Mouse (Mus musculus): ENCODE measurements around the gene Mfrp. TPM values are rescaled to one million over a fixed set of nuclear protein-coding genes. Genes with fewer than 3 reads are reported as not detected.

Mfrp gene
- polyA plus RNA-seq, 1 experiment from 2014 or later: 0.26 TPM

DNA sequence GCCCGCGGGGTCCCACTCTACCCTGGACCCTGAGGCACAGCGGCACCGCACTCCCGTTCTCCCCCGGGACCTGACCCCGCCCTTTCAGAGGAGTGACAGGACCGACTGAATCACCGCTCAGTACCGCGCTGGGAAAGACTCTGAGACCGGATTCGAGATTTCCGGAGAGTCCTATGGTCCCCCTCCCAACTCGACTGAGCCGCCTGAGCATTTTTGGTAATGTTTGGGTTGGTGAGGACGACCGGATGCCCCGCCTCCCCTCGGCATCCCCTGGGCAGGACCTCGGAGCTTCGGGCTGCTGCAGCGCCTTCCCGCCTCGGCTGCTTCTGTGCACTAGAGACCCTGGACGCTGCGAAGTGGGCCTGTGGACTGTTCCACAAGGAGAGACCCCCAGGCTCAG lies 28.5 kb downstream of the Mfrp start:
- Histone ChIP-seq H3K4me1 (peaks cover 72% of the 10 kb centered on the region), H3K27me3 (ENCODE audit: poor library complexity, severe bottlenecking) (peaks cover 57% of the 10 kb centered on the region), H3K27ac (peak overlapping the region; percentile 85), H3K9me3 (no peaks in the 10 kb centered on the region), H3K36me3 (replicated peaks) (no peaks in the 10 kb centered on the region), H3K4me3 (peak overlapping the region; percentile 51)
- DNase-seq (ENCODE audit: extremely low spot score, low spot score): peak; percentile 72
- WGBS: under 1% methylated on average over 27 of the region's 27 CpGs

- H3K4me1 ChIP-seq: peaks cover 76% of the 10 kb centered on the region
- peaks cover 64% of the 10 kb centered on the region for H3K27me3 ChIP-seq (ENCODE audit: poor library complexity, severe bottlenecking)
- H3K36me3 ChIP-seq (replicated peaks): no peaks in the 10 kb centered on the region
- peak; percentile 69 for DNase-seq (ENCODE audit: extremely low spot score, low spot score)
- peak overlapping the region; percentile 51 for H3K4me3 ChIP-seq
- H3K27ac ChIP-seq: peak overlapping the region; percentile 85
- 7% methylated on average over 19 of the region's 19 CpGs for WGBS
- no peaks in the 10 kb centered on the region for H3K9me3 ChIP-seq
These were observed 29.2 kb downstream of the Mfrp start for GRCm38 (mm10) chr9:44130581-44131275.

DNA sequence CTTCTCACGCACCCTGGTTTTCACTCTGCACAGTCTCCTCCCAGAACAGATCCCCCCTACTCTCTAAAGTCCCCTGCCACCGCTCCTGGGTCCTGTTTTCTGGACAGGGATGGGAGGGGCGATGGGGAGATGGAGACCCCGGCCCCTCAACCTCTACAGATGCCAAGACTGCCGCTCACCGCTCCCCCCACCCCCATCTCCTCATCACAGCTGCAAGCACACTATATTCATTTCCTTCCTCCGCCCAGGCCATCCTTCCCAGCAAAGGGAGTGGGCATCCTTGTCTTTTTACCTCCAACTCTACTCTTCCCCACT lies 29.7 kb downstream of the Mfrp start:
- Histone ChIP-seq H3K4me3 (peak overlapping the region; percentile 51; the same call in 1 of the 2 replicates), H3K27ac (peak overlapping the region; percentile 85), H3K4me1 (peaks cover 76% of the 10 kb centered on the region), H3K9me3 (no peaks in the 10 kb centered on the region), H3K36me3 (replicated peaks) (no peaks in the 10 kb centered on the region), H3K27me3 (ENCODE audit: poor library complexity, severe bottlenecking) (peaks cover 69% of the 10 kb centered on the region)
- WGBS: 27% methylated on average over 7 of the region's 7 CpGs
- no peak for DNase-seq (ENCODE audit: extremely low spot score, low spot score)

- 66% methylated on average over 5 of the region's 5 CpGs for WGBS
- no peak overlapping the region for H3K27ac ChIP-seq
- H3K9me3 ChIP-seq: no peaks in the 10 kb centered on the region
- no peak overlapping the region for H3K4me3 ChIP-seq
- 0 out of 2 replicates have a peak, but pooled peaks cover under 1% of the 10 kb centered on the region for H3K36me3 ChIP-seq (replicated peaks)
- DNase-seq (ENCODE audit: extremely low spot score, low spot score): no peak
- H3K4me1 ChIP-seq: peaks cover 77% of the 10 kb centered on the region
- H3K27me3 ChIP-seq (ENCODE audit: poor library complexity, severe bottlenecking): peaks cover 79% of the 10 kb centered on the region
These were observed 30.7 kb downstream of the Mfrp start for GRCm38 (mm10) chr9:44132200-44132599.

GRCm38 (mm10) chr9:44133287-44133686 lies 31.8 kb downstream of the Mfrp start:
- peaks cover 75% of the 10 kb centered on the region for H3K4me1 ChIP-seq
- no peak for DNase-seq (ENCODE audit: extremely low spot score, low spot score)
- no peaks in the 10 kb centered on the region for H3K9me3 ChIP-seq
- H3K27me3 ChIP-seq (ENCODE audit: poor library complexity, severe bottlenecking): peaks cover 80% of the 10 kb centered on the region
- H3K27ac ChIP-seq: peak overlapping the region; percentile 74
- peak overlapping the region; percentile 63 for H3K4me3 ChIP-seq
- WGBS: 8% methylated on average over 2 of the region's 2 CpGs
- H3K36me3 ChIP-seq (replicated peaks): 0 out of 2 replicates have a peak, but pooled peaks cover 2% of the 10 kb centered on the region

- peaks cover 70% of the 10 kb centered on the region for H3K27me3 ChIP-seq (ENCODE audit: poor library complexity, severe bottlenecking)
- H3K4me3 ChIP-seq: peak within 1 kb of the TSS; percentile 63
- no peaks in the 10 kb centered on the region for H3K9me3 ChIP-seq
- DNase-seq (ENCODE audit: extremely low spot score, low spot score): peak; percentile 58
- peaks cover 5% of the 10 kb centered on the region for H3K36me3 ChIP-seq (replicated peaks)
- 2% methylated on average over 54 of the region's 55 CpGs for WGBS
- H3K27ac ChIP-seq: peak within 1 kb of the TSS; percentile 74
- H3K4me1 ChIP-seq: peaks cover 74% of the 10 kb centered on the region
These were observed 32.7 kb downstream of the Mfrp start, which contains the start of gene Mcam for GRCm38 (mm10) chr9:44134101-44134850. Mcam (plus strand) TSS chr9:44134469.

- DNase-seq (ENCODE audit: extremely low spot score, low spot score): peak; percentile 44
- 3% methylated on average over 49 of the region's 49 CpGs for WGBS
- peaks cover 69% of the 10 kb centered on the region for H3K27me3 ChIP-seq (ENCODE audit: poor library complexity, severe bottlenecking)
- H3K4me3 ChIP-seq: peak overlapping the region; percentile 63
- no peaks in the 10 kb centered on the region for H3K9me3 ChIP-seq
- peak overlapping the region; percentile 74 for H3K27ac ChIP-seq
- H3K4me1 ChIP-seq: peaks cover 68% of the 10 kb centered on the region
- peaks cover 13% of the 10 kb centered on the region for H3K36me3 ChIP-seq (replicated peaks)
These were observed 33.6 kb downstream of the Mfrp start for GRCm38 (mm10) chr9:44134851-44135730.

DNA sequence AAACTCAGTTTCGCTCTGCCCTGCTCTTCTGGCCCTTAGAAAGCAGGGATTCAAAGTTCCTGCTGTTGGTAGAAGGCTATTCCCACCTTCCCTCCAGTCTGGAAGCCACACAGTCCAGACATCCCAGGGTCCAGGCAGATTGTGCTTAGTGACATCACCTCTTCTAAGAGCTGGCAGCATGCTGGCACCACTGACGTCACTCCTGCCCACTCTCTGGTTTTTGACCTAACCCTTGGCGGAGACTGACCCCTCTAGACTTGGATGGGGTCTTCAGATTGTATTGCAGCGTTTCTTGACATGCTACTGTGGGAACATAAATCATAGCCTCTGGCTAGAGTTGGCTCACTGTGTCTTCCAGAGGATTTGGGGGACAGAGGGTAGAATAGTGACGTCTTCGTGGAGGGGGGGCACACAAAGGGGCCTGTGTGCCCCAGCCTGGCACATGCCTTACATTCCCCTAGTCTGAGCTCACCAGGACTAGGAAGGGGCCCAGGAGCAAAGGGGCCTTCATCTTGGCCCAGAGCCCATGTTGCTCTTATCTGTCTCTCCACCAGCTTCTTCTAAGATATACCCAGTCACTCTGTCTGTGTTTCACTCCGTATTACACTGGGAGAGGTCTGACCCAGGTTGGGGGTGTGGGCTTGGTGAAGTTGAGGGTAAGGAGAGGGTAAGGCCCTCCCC lies 34.3 kb downstream of the Mfrp start:
- Histone ChIP-seq H3K27ac (0 out of 2 replicates have a peak overlapping the region, but pooled peaks have one; percentile 74), H3K4me3 (peak overlapping the region; percentile 63), H3K4me1 (peaks cover 60% of the 10 kb centered on the region), H3K27me3 (ENCODE audit: poor library complexity, severe bottlenecking) (peaks cover 65% of the 10 kb centered on the region), H3K36me3 (replicated peaks) (peaks cover 21% of the 10 kb centered on the region), H3K9me3 (no peaks in the 10 kb centered on the region)
- WGBS: 68% methylated on average over 7 of the region's 7 CpGs
- DNase-seq (ENCODE audit: extremely low spot score, low spot score): no peak

DNA sequence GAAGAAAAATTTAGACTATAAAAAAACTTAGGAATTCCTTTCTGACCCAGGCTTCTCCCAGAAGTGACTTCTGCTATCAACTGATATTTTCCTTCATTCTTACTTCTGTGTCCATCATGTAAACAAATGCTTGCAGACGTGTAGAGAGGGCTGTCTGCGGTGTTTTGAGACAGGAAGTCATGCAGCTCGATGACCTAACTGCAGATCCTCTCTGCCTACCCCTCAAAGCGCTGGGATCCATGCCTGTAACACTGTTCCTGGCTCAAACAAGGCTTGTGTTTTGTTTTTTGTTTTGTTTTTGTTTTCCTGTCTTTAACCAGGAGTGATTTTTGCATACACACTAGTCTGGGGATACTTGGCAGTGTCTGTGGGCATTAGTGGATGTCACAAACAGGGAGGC lies 36.3 kb downstream of the Mfrp start:
- H3K4me1 ChIP-seq: peaks cover 50% of the 10 kb centered on the region
- 80% methylated on average over 4 of the region's 4 CpGs for WGBS

DNA sequence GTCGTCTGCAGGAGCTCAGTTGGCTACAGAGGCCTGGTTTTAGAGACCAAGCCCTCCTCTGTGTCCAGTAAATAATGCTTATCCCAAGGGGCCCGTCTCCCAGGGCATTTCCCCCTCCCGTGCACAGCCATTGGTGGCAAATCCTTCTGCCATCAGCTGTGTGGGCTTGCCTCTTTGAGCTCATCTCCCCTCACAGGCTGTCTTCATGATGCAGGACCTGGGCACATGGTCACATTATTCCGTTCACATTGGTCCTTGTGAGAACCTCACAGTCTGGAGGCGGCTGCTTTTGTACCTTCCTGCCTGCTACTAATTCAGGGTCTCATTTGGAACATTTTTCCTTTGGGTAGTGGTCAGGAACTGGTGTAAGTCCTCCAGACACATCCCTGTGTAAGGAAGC lies 40.4 kb downstream of the Mfrp start:
- no peak for DNase-seq (ENCODE audit: extremely low spot score, low spot score)
- Histone ChIP-seq H3K27me3 (ENCODE audit: poor library complexity, severe bottlenecking) (peaks cover 4% of the 10 kb centered on the region), H3K9me3 (no peaks in the 10 kb centered on the region), H3K4me1 (peaks cover 28% of the 10 kb centered on the region), H3K27ac (no peak overlapping the region), H3K4me3 (no peak overlapping the region), H3K36me3 (replicated peaks) (peaks cover 71% of the 10 kb centered on the region)
- WGBS: 71% methylated on average over 5 of the region's 5 CpGs

More for the DNA sequence above, 36.3 kb downstream of the Mfrp start:
- Histone ChIP-seq H3K4me3 (no peak overlapping the region), H3K36me3 (replicated peaks) (peaks cover 37% of the 10 kb centered on the region), H3K27ac (no peak overlapping the region), H3K9me3 (no peaks in the 10 kb centered on the region), H3K27me3 (ENCODE audit: poor library complexity, severe bottlenecking) (peaks cover 45% of the 10 kb centered on the region)
- no peak for DNase-seq (ENCODE audit: extremely low spot score, low spot score)

- WGBS: 74% methylated on average over 5 of the region's 5 CpGs
- H3K27me3 ChIP-seq (ENCODE audit: poor library complexity, severe bottlenecking): no peaks in the 10 kb centered on the region
- peaks cover 24% of the 10 kb centered on the region for H3K4me1 ChIP-seq
- 0 out of 2 replicates have a peak overlapping the region, but pooled peaks have one; percentile 25 for H3K27ac ChIP-seq
- no peak for DNase-seq (ENCODE audit: extremely low spot score, low spot score)
- H3K36me3 ChIP-seq (replicated peaks): peaks cover 78% of the 10 kb centered on the region
- H3K9me3 ChIP-seq: no peaks in the 10 kb centered on the region
- H3K4me3 ChIP-seq: no peak overlapping the region
These were observed 41.9 kb downstream of the Mfrp start for GRCm38 (mm10) chr9:44143421-44143820.
